Mouse (Mus musculus): ENCODE measurements around the gene E2f4. TPM values are rescaled to one million over a fixed set of nuclear protein-coding genes. Genes with fewer than 3 reads are reported as not detected.

The E2f4 gene
- polyA plus RNA-seq, 3 experiments from 2014 or later, result 54.2 to 61.3 (median 55.9) TPM

DNA sequence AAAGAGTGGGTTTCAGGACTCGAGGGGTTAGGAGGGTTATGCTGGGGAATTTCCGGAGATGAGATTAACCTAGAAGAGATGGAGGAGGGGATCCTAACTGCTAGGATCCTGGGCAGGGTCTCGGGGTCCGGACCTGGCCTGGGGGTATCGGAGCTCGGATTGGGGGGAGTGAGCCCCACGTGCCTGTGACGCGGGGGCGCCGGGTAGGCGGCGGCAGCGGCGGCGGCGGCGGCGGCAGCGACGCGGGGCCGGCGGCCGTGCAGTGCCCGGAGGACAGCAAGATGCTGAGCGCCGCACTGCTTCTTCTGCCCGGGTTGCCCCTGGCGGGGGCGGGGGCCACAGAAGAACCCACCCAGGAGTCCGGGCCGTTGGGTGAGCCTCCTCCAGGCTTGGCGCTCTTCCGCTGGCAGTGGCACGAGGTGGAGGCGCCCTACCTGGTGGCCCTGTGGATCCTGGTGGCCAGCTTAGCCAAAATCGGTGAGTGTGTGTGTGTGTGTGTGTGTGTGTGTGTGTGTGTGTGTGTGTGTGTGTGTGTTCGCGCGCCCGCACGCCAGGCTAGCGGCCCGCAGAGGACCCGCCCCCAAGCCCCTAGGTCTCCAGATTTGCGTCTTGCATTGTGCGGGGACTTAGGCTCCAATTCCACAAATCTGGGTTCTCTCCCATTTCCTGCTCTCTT lies 51.8 kb downstream of the E2f4 start:
- no peak for ATAC-seq

DNA sequence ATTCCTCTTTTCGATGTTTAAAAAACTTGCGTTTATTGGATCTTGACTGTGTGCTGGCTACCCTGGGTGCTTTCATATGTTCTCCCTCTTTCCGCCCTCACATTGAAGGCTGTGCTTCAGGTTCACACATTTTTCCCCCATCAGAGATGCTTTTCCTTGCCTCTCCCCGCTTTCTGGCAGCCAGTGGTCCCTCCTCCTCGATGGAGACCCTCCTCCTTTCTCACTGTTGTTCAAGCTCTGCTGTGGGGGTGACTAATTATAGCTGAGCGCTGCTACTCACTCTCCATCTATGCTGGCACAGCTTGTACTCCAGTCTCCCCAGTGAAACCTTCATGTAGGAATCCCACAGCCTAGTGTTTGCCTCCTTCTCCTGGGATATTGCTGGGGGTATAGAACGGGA lies 52.7 kb downstream of the E2f4 start:
- ATAC-seq, result no peak

DNA sequence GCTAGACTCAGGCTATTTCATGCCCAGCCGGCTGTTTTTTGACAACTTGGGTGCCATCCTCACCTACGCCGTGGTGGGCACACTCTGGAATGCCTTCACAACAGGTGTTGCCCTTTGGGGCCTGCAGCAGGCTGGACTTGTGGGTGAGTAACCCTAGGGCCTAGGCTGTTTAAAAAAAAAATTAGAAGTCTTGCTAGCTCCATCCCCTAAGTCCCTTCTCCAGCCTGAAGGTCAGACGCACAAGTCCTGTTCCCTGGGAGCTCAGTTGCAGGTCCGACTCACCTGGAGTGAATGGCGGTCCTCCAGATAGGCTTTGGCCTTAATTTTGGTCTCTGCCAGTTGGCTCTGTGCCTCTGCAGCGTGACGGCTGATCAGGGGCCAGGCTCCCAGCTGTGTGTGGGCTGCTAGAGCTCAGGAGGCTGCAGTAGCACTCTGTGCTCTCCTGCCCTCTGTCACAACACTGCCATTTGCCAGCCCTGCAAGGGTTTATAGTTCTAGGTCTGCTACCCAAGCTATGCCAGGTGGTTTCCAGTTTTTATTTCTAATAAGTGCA lies 56.2 kb downstream of the E2f4 start:
- ATAC-seq, result no peak

DNA sequence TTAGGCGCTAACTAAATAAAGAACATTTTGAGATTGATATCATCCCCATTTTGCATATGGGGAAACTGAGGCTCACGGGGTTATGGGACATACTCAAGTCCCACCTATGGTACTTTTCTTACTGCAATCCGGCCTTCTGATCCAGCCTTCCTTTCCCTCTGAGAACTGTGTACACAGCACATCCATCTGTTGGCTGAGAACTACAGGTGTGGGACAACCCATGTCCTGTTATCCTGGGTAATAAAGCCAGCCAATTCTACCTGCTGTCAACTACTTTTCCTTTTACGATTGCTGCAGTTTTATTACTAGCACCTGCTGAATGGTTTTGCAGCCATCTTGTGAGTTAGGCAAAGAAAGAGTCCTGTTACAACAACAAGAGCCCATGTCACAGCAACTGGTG lies 57.1 kb downstream of the E2f4 start:
- no peak for ATAC-seq

Other genes starting within 250 kb of the E2f4 start
- not detected for gene Ces3a, start 249.1 kb upstream of the E2f4 start, polyA plus RNA-seq (2017; shearing (Covaris generic))
- gene Ces3b, start 213.9 kb upstream of the E2f4 start, polyA plus RNA-seq (2017; shearing (Covaris generic)), result not detected
- gene Ces4a, start 165.9 kb upstream of the E2f4 start, polyA plus RNA-seq (2017; shearing (Covaris generic)), result not detected
- gene Cbfb, start 127.0 kb upstream of the E2f4 start, polyA plus RNA-seq (2017; shearing (Covaris generic)), result 10 to 100 TPM; 34.4 to 53.8 (median 42.1) TPM
- gene D230025D16Rik, start 72.5 kb upstream of the E2f4 start, polyA plus RNA-seq (2017; shearing (Covaris generic)), result 10 to 100 TPM; 11.1 to 14.6 (median 12.1) TPM
- gene B3gnt9, start 42.5 kb upstream of the E2f4 start, polyA plus RNA-seq (2017; shearing (Covaris generic)), result under 1 TPM; 0.51 to 0.97 (median 0.87) TPM
- gene Tradd, start 33.1 kb upstream of the E2f4 start, polyA plus RNA-seq (2017; shearing (Covaris generic)), result 10 to 100 TPM; 54.1 to 78.8 (median 58.2) TPM
- 10 to 100 TPM; 18.5 to 24.7 (median 18.5) TPM for gene Fbxl8, start 33.0 kb upstream of the E2f4 start, polyA plus RNA-seq (2017; shearing (Covaris generic))
- gene Hsf4, start 27.9 kb upstream of the E2f4 start, polyA plus RNA-seq (2017; shearing (Covaris generic)), result under 1 TPM in 1 of 3 experiments, not detected in 2; 0.34 TPM
- under 1 TPM in 1 of 3 experiments, not detected in 2; 0.26 TPM for gene Nol3, start 21.5 kb upstream of the E2f4 start, polyA plus RNA-seq (2017; shearing (Covaris generic))
- gene 4931428F04Rik, start 7.8 kb upstream of the E2f4 start, polyA plus RNA-seq (2017; shearing (Covaris generic)), result 1 to 10 TPM; 1.2 to 2.5 (median 2.1) TPM
- under 1 TPM in 2 of 3 experiments, not detected in 1; 0.38 to 0.60 TPM for gene Exoc3l, start 1.6 kb upstream of the E2f4 start, polyA plus RNA-seq (2017; shearing (Covaris generic))
- gene Elmo3, start 7.9 kb downstream of the E2f4 start, polyA plus RNA-seq (2017; shearing (Covaris generic)), result 10 to 100 TPM in 1 of 3 experiments, 1 to 10 TPM in 2; 3.9 to 11.8 (median 9.5) TPM
- 1 to 10 TPM; 1.8 to 4.2 (median 3.2) TPM for gene Lrrc29, start 28.6 kb downstream of the E2f4 start, polyA plus RNA-seq (2017; shearing (Covaris generic))
- gene Tmem208, start 28.7 kb downstream of the E2f4 start, polyA plus RNA-seq (2017; shearing (Covaris generic)), result 100 to 1,000 TPM; 136 to 151 (median 144) TPM
- gene Fhod1, start 50.3 kb downstream of the E2f4 start, polyA plus RNA-seq (2017; shearing (Covaris generic)), result 1 to 10 TPM; 3.1 to 3.5 (median 3.2) TPM
- 1 to 10 TPM in 1 of 3 experiments, under 1 TPM in 2; 0.28 to 1.3 (median 0.42) TPM for gene Slc9a5, start 51.2 kb downstream of the E2f4 start, polyA plus RNA-seq (2017; shearing (Covaris generic))
- gene Plekhg4, start 75.6 kb downstream of the E2f4 start, polyA plus RNA-seq (2017; shearing (Covaris generic)), result under 1 TPM in 1 of 3 experiments, not detected in 2; 0.11 TPM
- not detected for gene Kctd19, start 115.8 kb downstream of the E2f4 start, polyA plus RNA-seq (2017; shearing (Covaris generic))
- not detected for gene Lrrc36, start 115.9 kb downstream of the E2f4 start, polyA plus RNA-seq (2017; shearing (Covaris generic))
- 1 to 10 TPM in 1 of 3 experiments, under 1 TPM in 1, not detected in 1; 0.48 to 2.2 TPM for gene Tppp3, start 173.9 kb downstream of the E2f4 start, polyA plus RNA-seq (2017; shearing (Covaris generic))
- gene Zdhhc1, start 199.2 kb downstream of the E2f4 start, polyA plus RNA-seq (2017; shearing (Covaris generic)), result 1 to 10 TPM; 1.1 to 2.2 (median 1.8) TPM
- not detected for gene Hsd11b2, start 221.1 kb downstream of the E2f4 start, polyA plus RNA-seq (2017; shearing (Covaris generic))

Data from inflammation-experienced regulatory T-cells, adult 6 months (primary cell).